Mouse (Mus musculus) cortical plate, adult 2 months (tissue): ENCODE measurements around the gene Slc17a1.

Experiments
- CTCF ChIP-seq: fragments of 200-500 bp; IDR thresholded peaks from 2 replicates; pipeline ENCODE4 v1.5.1; 2011; ENCODE audit warnings: mild to moderate bottlenecking, control low read depth, low read length; ENCODE audit not compliant: insufficient read depth; ENCODE audit errors: extremely low read depth
- POLR2A ChIP-seq: fragments of 200-500 bp; IDR thresholded peaks from 2 replicates; pipeline ENCODE4 v1.6.1; 2011; ENCODE audit warnings: mild to moderate bottlenecking, low read length, control low read depth; ENCODE audit not compliant: insufficient read depth; ENCODE audit errors: extremely low read depth

GRCm38 (mm10) chr13:23861815-23862214 lies 5.7 kb upstream of the Slc17a1 start:
- TF ChIP-seq CTCF (no peak), POLR2A (no peak)
